Comparison of ENCODE assay signal across 12 mouse cellular contexts in genomic region chr5:36228405-36229370, GRCm38 (mm10). TPM values are rescaled to one million over a fixed set of nuclear protein-coding genes. Genes with fewer than 3 reads are reported as not detected.
DNase-seq lines count a peak whose midpoint lies in the region; ATAC-seq lines count a peak whose summit lies in the region.
"Had no signal": no experiment of that assay in that cellular context is flagged by ENCODE, and none has a peak within 500 bp of the region (broad histone marks: within the 10 kb centered on the region; RNA-seq: fewer than 3 reads in every experiment).

No protein-coding gene starts in this region.

- peaks cover 12% of the 10 kb centered on the region for H3K4me1 ChIP-seq in kidney, embryonic 16.5 days (ENCODE audit: insufficient read depth, low read length)
- peaks cover 74% of the 10 kb centered on the region for H3K4me1 ChIP-seq in hindbrain, embryonic 10.5 days (replicated peaks)
- peaks cover 46% of the 10 kb centered on the region for H3K4me1 ChIP-seq in midbrain, embryonic 16.5 days (ENCODE audit: control insufficient read depth, insufficient read depth, low read length)

- H3K9ac ChIP-seq in kidney, embryonic 16.5 days (replicated peaks; ENCODE audit: low read length): no peak overlapping the region
- H3K9ac ChIP-seq in midbrain, embryonic 16.5 days (ENCODE audit: low read depth, low read length): peak overlapping the region; percentile 23; the same call in 1 of the 2 replicates
- H3K9ac ChIP-seq: hindbrain, embryonic 15.5 days had no signal

- H3K4me3 ChIP-seq in kidney, embryonic 16.5 days (ENCODE audit: low read length): no peak overlapping the region
- no peak overlapping the region for H3K4me3 ChIP-seq in hindbrain, embryonic 10.5 days
- no peak overlapping the region for H3K4me3 ChIP-seq in midbrain, embryonic 16.5 days (ENCODE audit: low read depth, low read length)
- H3K4me3 ChIP-seq: hindbrain, embryonic 15.5 days had no signal

- no peaks in the 10 kb centered on the region for H3K9me3 ChIP-seq in kidney, embryonic 16.5 days (ENCODE audit: low read length)
- no peaks in the 10 kb centered on the region for H3K9me3 ChIP-seq in hindbrain, embryonic 10.5 days
- H3K9me3 ChIP-seq in midbrain, embryonic 16.5 days (replicated peaks; ENCODE audit: control insufficient read depth, low read length, poor library complexity, severe bottlenecking): no peaks in the 10 kb centered on the region
- H3K9me3 ChIP-seq: hindbrain, embryonic 15.5 days had no signal

- no peak for ATAC-seq in kidney, embryonic 16.5 days (ENCODE audit: low FRiP score, low TSS enrichment)
- peak; percentile 53 for ATAC-seq in midbrain, embryonic 16.5 days
- no peak for ATAC-seq in megakaryocyte, adult 5-6 weeks (ENCODE audit: poor library complexity, severe bottlenecking)

- H3K27me3 ChIP-seq in kidney, embryonic 16.5 days (ENCODE audit: insufficient read depth, low read length): no peaks in the 10 kb centered on the region
- H3K27me3 ChIP-seq in hindbrain, embryonic 10.5 days (ENCODE audit: insufficient read depth, poor library complexity, severe bottlenecking): peaks cover 9% of the 10 kb centered on the region; the same call in 1 of the 2 replicates
- H3K27me3 ChIP-seq in midbrain, embryonic 16.5 days (ENCODE audit: control insufficient read depth, insufficient read depth, low read depth, low read length): no peaks in the 10 kb centered on the region
- H3K27me3 ChIP-seq: hindbrain, embryonic 15.5 days had no signal

- no peaks in the 10 kb centered on the region for H3K36me3 ChIP-seq in kidney, embryonic 16.5 days (ENCODE audit: insufficient read depth, low read length)
- H3K36me3 ChIP-seq in hindbrain, embryonic 10.5 days: no peaks in the 10 kb centered on the region
- H3K36me3 ChIP-seq in midbrain, embryonic 16.5 days (ENCODE audit: control insufficient read depth, insufficient read depth, low read length): no peaks in the 10 kb centered on the region
- H3K36me3 ChIP-seq: hindbrain, embryonic 15.5 days had no signal

- H3K27ac ChIP-seq in kidney, embryonic 16.5 days (ENCODE audit: low read length): no peak overlapping the region
- peak overlapping the region; percentile 79 for H3K27ac ChIP-seq in hindbrain, embryonic 10.5 days
- peak overlapping the region; percentile 65 for H3K27ac ChIP-seq in midbrain, embryonic 16.5 days (ENCODE audit: low read length)
- H3K27ac ChIP-seq: hindbrain, embryonic 15.5 days had no signal

- DNase-seq in kidney, adult 11 months: peak; percentile 17
- peak; percentile 60 for DNase-seq in embryo, embryonic 10 days (ENCODE audit: low spot score)
- DNase-seq in hindbrain, embryonic 10.5 days (ENCODE audit: low spot score): peak; percentile 61
- no peak for DNase-seq in T-cell, adult 2 months (ENCODE audit: low spot score)
- no peak for DNase-seq in thymus, postnatal 4 days

- no peak overlapping the region for H3K4me2 ChIP-seq in kidney, embryonic 16.5 days (replicated peaks; ENCODE audit: low read depth, low read length)
- H3K4me2 ChIP-seq in midbrain, embryonic 16.5 days (ENCODE audit: low read length): no peak overlapping the region
- H3K4me2 ChIP-seq: hindbrain, embryonic 15.5 days had no signal

- 69% methylated on average over 23 of the region's 23 CpGs for WGBS in kidney, embryonic 16.5 days
- 52% methylated on average over 23 of the region's 23 CpGs for WGBS in hindbrain, embryonic 10.5 days
- WGBS in midbrain, embryonic 16.5 days: 29% methylated on average over 23 of the region's 23 CpGs

RNA-seq across cellular contexts. Expression of gene Psapl1, which starts 24.9 kb away (rescaled TPM):
- polyA plus RNA-seq in kidney, embryonic 16.5 days (2015; fragmentation: Nextera tagmentation; extraction: Ambion mirVana): 0.26 and 0.42 TPM in 2 replicates
- polyA plus RNA-seq in hindbrain, embryonic 10.5 days (2016; fragmentation: Nextera tagmentation; extraction: Ambion mirVana): not detected in 2 replicates
- polyA plus RNA-seq in midbrain, embryonic 16.5 days (2015; fragmentation: Nextera tagmentation; extraction: Ambion mirVana): 0.07 TPM in 1 of 2 replicates, not detected in the other
- total RNA-seq in megakaryocyte, adult 5-6 weeks (2015): not detected in 2 replicates
- total RNA-seq in megakaryocyte, adult 5-6 weeks (2017): not detected in 2 replicates
- total RNA-seq: granulocyte monocyte progenitor cell, adult 5-6 weeks; left cerebral cortex, adult 18-20 months had no signal
- polyA plus RNA-seq: hindbrain, embryonic 15.5 days; liver, embryonic 16.5 days had no signal

Comparison
In these comparisons a context has a peak if more than half of its experiments do, and no peak if none do; other contexts are left out.
1. DNase-seq: peak in kidney, adult 11 months (single experiment), embryo, embryonic 10 days (single experiment) and hindbrain, embryonic 10.5 days (single experiment); none in T-cell, adult 2 months (single experiment) and thymus, postnatal 4 days (single experiment).